Mouse (Mus musculus): Measurements from ENCODE around the gene Mrps27.

The Mrps27 gene

GRCm38 (mm10) chr13:99442434-99443249 is 98.1 kb downstream of the Mrps27 start:
- DNase-seq, result no peak

DNA sequence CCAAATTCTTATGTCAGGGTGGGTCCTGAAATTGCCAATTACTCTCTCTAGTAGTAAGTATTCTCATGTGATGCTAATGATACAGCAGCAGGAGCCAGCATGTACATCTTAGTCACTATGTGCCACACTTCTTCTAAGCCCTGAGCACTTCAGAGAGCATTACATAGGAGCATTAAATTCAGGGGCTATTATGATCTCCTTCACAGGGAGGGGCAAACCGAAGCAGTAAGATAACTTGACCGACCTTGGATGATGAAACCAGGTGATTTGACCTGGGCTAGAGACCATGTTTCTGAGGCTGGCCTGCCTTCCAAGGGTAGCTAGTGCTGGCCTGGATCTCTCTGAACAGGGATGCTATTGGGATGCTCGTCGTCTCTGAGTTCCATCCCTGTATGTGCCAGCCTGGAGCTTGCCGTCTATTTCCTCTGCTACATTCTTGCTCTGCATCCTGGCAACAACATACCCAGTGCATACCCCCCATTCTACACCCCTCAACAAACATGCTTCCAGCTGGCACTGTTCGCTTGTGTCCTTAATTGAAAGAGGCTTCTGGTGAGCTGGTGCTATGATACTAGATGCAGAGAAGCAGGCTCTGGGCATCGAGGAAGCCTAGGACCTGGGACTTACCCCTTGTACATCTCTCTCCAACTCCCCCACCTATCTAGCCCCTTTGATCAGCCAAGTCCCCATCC is 99.0 kb downstream of the Mrps27 start:
- no peak for DNase-seq

DNA sequence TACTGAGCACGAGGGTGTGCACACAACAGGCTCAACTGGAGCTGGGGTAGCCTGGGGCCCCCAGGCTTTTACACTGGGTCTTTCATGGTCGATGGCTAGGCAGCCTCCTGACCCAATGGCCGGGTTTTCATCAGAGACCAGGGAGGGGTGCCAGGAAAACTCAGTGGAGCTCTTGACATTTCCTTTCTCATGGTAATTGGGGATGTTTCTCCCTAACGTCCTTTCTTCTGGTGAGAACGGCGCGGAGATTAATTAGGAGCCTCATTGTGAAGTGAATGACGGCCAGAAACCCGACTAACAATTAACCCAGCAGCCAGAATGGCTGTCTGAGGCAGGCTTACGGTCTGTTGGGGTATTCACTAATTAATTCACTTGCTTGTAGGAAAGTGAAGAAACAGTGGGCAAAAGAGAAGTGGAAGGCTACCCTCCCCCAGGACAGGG is 99.9 kb downstream of the Mrps27 start:
- no peak for DNase-seq

DNA sequence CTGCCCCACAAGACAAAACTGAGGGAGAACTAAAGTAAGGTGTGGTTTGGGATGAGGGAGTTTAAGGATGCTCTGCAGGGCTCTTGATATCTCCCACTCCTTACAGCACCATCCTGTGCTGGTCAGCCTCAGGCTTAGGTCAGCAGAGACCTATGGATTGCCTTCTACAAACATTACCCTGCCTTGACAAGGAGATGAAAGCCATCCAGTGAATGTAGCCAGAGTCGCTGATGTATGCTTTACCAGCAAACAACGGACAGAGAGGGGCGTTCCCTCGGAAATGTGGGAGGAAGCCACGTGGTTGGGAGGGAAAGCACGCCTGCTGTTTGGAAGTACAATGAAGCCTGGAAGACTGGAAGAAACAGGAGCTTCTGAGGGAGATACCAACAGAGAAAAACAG is 100.3 kb downstream of the Mrps27 start:
- DNase-seq, result no peak

- DNase-seq, result no peak
These were observed 102.4 kb downstream of the Mrps27 start for GRCm38 (mm10) chr13:99447002-99447401.

DNA sequence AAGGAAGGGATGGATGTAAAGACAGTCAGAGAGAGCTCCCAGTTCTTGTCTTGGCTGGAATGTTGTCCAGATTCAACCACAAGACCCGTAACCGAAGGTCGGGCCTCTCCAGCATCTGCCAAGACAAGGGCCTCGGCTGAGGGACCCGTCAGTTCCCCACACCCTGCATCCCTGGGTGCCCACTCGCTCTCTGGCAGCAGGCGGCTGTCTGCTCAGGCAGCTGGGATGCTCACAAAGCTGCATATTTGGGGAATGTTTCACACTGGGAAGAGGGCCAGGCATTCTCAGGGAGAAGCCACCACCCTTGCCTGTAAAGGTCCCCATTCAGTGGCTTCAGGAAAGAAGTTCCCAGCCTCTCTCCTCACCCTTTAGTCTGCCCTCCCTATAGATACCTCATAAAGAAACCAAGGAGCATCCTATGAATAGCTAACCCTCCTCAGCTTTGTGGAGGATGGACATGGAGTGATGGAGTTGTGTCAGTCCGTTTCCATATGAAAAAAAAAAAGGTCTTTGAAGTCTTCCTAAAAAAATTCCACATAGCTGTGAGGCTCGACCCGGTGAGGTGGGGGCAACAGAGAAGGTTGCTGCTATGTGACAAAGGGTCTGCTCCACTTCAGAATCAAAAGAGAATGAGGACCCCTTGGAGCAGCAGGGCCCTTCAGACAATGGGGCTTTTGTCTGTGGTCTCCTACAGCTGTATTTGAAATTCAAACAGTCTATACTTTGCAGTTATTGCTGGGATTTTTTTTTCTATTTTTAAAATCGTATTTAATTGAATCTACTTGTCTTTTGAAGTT is 103.0 kb downstream of the Mrps27 start:
- no peak for DNase-seq

DNA sequence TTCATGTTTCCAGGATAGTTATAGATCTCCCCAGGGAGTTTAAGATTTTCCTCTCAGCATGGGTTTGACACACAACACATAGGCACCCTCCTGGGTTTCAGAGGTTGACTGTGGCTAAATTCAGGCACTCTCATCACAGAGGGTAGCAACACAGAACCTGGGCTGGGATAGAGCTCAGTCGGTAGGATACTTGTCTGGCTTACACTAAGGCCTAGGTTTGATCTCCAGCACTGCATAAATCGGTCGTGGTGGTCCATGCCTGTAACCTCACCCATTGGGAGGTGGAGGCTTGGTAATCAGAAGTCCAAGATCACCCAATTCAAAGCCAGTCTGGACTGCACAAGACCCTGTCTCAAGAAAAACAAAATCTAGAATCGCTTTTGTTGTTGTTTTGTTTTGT is 103.7 kb downstream of the Mrps27 start:
- DNase-seq, result no peak

DNA sequence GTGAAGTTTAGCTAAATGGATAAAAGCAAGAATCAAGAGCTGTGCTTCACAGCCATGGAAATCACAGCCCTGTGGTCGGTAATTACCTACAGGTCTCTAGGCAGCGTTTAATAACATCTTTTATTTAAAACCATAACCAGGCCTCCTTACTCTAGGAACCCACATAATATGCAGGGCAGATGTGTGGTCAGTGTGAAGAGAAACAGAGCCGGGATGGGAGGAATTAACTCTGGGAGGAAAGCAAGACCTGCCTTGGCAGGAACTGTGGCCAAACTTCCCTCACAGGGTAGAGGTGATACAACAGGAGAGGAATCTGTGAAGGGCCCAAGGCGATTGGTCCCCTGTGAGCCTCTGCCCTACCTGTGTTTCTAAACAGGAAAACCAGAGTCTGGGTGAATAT is 105.0 kb downstream of the Mrps27 start:
- DNase-seq, result no peak

GRCm38 (mm10) chr13:99450766-99451165 is 106.2 kb downstream of the Mrps27 start:
- no peak for DNase-seq

DNA sequence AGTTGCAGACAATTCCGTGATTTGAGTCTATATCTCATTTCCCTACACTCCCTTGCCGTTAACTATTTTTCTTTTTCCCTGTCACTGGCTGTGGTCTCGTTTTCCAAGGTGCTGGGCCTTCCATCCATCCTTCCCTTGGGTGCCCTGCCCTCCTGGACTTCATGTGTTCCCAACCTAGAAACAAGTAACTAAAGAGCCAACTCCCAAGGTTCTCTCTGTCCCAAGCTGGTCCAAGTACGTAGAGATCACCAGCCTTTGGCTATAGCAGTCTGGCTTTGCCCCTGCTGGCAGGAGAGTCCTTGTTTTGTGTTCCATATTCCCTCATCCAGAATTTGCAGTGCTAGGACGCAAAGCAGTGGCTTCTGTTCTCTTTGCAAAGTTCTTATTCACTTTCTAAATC is 106.7 kb downstream of the Mrps27 start:
- no peak for DNase-seq

DNA sequence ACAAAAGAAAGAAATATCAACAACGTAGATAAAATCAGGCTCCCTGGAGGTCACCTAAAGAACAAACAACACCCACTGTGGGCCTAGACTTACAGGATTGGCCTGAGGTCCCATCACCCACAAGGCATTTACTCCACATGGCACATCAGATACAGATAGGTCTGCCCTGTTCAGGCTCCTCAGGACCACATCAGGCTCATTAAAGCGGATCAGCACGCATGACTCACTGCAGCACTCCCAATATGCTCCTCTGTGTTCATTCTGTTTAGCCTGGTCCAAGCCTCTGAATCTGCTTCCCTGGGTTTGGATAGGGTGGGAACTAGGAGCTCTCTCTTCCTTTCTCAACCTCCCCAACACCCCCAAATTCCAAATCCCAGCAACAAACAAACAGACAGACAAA is 107.9 kb downstream of the Mrps27 start:
- no peak for DNase-seq

DNA sequence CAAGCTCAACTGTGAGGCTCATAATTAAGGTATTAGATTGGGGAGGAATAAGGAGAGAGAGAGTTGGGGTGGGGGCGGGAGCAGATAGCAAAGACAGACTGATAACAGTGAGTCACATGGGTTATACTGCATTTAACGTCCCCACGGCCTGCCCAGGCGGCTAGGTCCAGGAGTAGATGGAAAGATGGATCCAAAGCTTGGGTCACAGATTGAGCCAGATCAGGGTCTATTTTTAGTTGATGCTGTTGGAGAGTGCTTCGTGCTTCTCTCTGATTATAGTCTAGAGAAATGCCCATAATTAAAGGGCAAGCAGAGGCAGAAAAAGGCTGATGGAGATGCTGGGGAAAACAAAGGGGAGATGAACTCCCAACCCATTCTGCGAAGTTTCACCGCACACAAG is 110.4 kb downstream of the Mrps27 start:
- DNase-seq, result no peak

DNA sequence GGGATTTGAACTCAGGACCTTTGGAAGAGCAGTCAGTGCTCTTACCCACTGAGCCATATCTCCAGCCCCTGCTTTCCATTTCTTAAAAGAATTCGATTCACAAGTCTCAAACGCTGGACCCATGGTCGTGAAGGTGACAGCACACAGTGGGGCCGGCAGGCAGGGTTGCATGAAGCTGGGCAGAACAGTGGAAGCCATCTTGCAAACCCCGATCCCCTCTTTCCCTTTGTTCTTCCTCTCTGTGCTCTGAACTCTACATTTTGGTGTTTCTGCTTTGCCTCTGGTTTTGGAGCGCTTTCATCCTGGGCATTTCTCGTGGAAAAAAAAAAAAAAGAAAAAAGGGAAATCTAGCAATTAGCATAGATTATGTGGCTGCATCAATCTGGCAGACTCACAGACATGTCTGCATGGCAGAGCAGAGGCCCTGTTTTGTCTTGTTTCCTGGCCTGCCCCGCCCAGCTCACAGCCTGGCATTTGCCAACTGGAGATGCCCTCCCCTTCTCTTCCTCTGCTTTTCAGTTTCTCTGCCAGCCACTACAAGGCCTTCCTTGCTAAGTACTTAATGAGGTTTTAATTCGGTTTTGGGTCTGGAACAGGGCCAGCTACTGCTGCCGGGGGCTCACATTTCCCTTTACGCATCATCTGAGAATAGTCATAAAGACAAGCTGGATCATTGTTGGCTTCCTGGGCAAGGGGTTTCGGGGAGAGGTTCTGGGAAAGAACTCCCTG is 114.2 kb downstream of the Mrps27 start:
- no peak for DNase-seq

GRCm38 (mm10) chr13:99459612-99460011 is 115.0 kb downstream of the Mrps27 start:
- no peak for DNase-seq

- DNase-seq, result no peak
These were observed 117.3 kb downstream of the Mrps27 start for GRCm38 (mm10) chr13:99461886-99462285.

- no peak for DNase-seq
These were observed 120.0 kb downstream of the Mrps27 start for GRCm38 (mm10) chr13:99464551-99464950.
